Mouse (Mus musculus) cerebellum, adult (tissue): Measurements from ENCODE around the gene Pparg.
A peak's percentile ranks its signal among the peaks of the same experiment; 100 is the strongest.

ENCODE experiments used
- ATAC-seq: cut with Nextera tagmentation; 2 replicates; pipeline ENCODE4 v1.9.2; 2017; ENCODE audit warnings: mild to moderate bottlenecking, moderate library complexity, mixed read lengths; ENCODE audit not compliant: insufficient number of reproducible peaks, low FRiP score, low TSS enrichment

Pparg gene

GRCm38 (mm10) chr6:115349641-115350464, 10.9 kb upstream of the Pparg start:
- no peak for ATAC-seq

GRCm38 (mm10) chr6:115361606-115362462, 1.1 kb downstream of the Pparg start:
- peak; percentile 43; the same call in 1 of the 2 replicates for ATAC-seq

- no peak for ATAC-seq
Observed at GRCm38 (mm10) chr6:115366869-115367610, 6.3 kb downstream of the Pparg start.

- no peak for ATAC-seq
Observed at GRCm38 (mm10) chr6:115374871-115375852, 14.4 kb downstream of the Pparg start.

GRCm38 (mm10) chr6:115380596-115380995, 19.8 kb downstream of the Pparg start:
- no peak for ATAC-seq

- ATAC-seq, result no peak
Observed at GRCm38 (mm10) chr6:115382712-115383111, 22.0 kb downstream of the Pparg start.

- no peak for ATAC-seq
Observed at GRCm38 (mm10) chr6:115389945-115390540, 29.3 kb downstream of the Pparg start.

GRCm38 (mm10) chr6:115396911-115397310, 36.2 kb downstream of the Pparg start:
- ATAC-seq, result no peak

- ATAC-seq, result no peak
Observed at GRCm38 (mm10) chr6:115404354-115404753, 43.6 kb downstream of the Pparg start.

GRCm38 (mm10) chr6:115411477-115411876, 50.7 kb downstream of the Pparg start:
- ATAC-seq, result no peak

- ATAC-seq, result no peak
Observed at GRCm38 (mm10) chr6:115418171-115418570, 57.4 kb downstream of the Pparg start.

- no peak for ATAC-seq
Observed at GRCm38 (mm10) chr6:115418964-115419363, 58.2 kb downstream of the Pparg start.

- ATAC-seq, result no peak
Observed at GRCm38 (mm10) chr6:115420963-115421362, 60.2 kb downstream of the Pparg start.

GRCm38 (mm10) chr6:115421665-115422064, 60.9 kb downstream of the Pparg start:
- ATAC-seq, result no peak

GRCm38 (mm10) chr6:115424433-115424832, 63.7 kb downstream of the Pparg start:
- no peak for ATAC-seq

GRCm38 (mm10) chr6:115432726-115433125, 72.0 kb downstream of the Pparg start:
- ATAC-seq, result no peak

GRCm38 (mm10) chr6:115434054-115434453, 73.3 kb downstream of the Pparg start:
- ATAC-seq, result no peak

- ATAC-seq, result no peak
Observed at GRCm38 (mm10) chr6:115434816-115435215, 74.1 kb downstream of the Pparg start.
